Mouse (Mus musculus) megakaryocyte, embryonic 14.5 days (primary cell): Measurements from ENCODE around the gene Olfr553.

Source experiments
- FLI1 ChIP-seq: IDR thresholded peaks from 2 replicates; pipeline ENCODE4 v1.6.1; 2012; ENCODE audit warnings: low read length, inconsistent platforms, mixed read lengths
- GATA1 ChIP-seq: IDR thresholded peaks from 3 replicates; pipeline ENCODE4 v1.6.1; 2012; ENCODE audit warnings: mixed read lengths, low read length, inconsistent platforms, borderline replicate concordance

DNA sequence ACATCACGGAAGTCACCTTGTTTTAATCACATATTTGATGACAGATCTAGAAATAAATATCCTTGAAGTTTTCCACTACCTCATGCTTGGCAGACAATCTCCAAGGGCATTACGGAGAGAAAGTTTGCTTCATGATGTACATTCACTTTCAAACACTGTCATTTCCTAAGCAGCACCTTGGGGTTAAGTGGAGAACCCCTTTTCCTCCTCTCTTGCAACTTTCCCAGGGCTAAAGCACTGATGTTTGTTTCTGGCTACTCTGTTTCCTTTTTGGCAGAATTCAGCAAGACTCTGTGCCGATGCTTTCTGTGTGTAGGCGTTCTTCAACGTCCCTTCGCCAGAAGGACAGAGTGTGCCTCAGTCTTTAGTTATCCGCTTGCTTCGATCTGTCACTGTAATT lies 46.9 kb downstream of the Olfr553 start, which contains the start of gene Olfr550:
- TF ChIP-seq FLI1 (no peak), GATA1 (no peak)
